Mouse (Mus musculus) regulatory T cell (primary cell): ENCODE results near the gene Grik4.

ENCODE experiments used
- in situ Hi-C: fragments of 300-600 bp; cut with MboI, MseI; formaldehyde crosslinking; loops from one replicate; pipeline ENCODE4 v1.15.1; 2025; ENCODE audit warnings: high pct_unique_total_duplicates

Grik4 gene

DNA sequence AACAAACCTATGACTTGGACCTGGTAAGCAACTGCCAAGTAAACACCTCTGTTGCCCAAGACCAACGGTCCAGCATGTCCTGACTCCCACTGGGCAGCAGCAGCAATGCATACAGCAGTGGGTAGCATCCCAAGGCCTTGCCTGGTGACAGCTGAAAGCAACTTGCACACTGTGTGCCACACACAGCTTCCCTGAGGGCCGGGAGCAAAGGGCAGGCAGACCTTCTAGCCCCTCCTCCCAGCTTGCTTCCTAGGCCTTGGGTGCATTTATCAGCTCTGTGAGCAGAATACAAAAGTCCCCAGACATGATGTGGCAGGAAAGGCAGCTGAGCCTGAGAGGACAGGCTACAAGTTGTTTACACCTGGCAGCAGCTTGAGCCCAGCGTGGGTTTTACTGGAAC lies 37.3 kb downstream of the Grik4 start:
- in situ Hi-C loops: no loop called here

DNA sequence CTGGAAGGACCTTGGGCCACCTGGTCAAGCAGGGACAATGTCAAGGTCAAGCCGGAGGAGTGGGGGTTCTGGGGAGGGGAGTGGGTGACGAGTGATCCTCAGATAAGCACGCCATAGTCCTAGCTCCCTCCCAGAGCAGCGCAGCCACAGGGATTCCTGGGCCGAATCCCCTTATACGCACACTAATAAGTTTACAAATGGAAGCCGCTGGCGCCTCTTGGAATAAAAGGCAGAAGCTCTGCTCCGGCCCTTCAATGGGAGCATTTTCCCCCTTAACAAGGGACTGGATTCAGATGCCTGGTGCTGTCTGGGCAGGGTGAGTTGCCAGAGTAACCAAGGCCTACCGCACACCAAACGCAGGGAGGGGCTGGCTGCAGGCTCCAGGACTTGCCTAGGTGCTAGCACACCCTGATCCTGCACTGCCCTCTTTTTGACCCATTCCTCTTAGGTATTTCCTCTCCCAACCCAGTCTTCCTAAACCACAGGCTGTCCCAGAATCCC lies 46.2 kb downstream of the Grik4 start:
- in situ Hi-C loops: no loop called here

GRCm38 (mm10) chr9:42897361-42898051 lies 46.8 kb downstream of the Grik4 start:
- in situ Hi-C loops: no loop called here

DNA sequence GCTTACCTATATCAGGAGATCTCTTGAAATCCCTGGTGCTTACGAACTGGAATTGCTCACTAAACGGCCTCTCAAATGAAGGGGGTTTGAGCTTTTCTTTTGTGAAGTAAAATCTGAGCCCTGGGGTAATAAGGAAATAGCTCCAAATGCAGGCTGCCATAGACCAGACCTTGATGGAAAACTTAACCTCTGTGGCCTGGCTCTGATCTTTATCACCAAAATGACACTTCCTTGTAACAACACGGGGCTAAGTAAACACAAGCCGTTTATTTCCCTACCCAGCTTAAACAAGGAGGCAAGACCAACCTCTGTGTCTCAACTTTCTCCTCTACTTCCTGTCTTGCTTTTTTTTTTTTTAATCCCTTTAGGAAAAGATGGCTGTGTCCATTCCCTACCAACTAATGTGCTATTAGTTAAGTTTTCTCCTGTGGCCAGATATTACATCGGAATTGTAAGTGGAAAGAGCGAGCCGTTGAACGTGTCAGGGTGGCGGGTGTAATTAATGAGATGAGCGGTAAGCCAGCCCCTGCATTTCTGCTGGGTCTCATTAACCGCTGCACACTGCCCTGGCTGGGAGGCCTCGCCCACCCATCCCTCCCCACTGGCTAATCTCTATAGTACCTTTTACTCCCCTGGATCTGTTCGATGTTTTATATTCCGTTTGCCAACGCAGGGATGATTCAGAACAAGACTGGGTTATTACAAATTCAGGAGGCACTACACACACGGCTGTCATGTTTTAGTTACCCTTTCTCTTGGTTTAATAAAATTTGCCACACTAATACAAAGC lies 47.7 kb downstream of the Grik4 start:
- in situ Hi-C loops: no loop called here

DNA sequence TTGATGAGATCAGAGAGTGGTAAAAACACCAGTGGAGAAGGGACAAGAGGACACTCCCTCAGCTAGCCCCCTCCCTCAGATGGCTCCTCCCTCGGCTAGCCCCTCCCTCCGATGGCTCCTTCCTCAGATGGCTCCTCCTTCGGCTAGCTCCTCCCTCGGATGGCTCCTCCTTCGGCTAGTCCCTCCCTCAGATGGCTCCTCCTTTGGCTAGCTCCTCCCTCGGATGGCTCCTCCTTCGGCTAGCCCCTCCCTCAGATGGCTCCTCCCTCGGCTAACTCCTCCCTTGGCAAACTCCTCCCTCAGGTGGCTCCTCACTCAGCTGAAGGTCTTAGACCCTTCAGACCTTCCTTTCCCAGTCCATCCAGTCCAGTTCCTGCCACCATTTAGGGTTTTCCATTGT lies 51.5 kb downstream of the Grik4 start:
- in situ Hi-C loops: no loop called here

DNA sequence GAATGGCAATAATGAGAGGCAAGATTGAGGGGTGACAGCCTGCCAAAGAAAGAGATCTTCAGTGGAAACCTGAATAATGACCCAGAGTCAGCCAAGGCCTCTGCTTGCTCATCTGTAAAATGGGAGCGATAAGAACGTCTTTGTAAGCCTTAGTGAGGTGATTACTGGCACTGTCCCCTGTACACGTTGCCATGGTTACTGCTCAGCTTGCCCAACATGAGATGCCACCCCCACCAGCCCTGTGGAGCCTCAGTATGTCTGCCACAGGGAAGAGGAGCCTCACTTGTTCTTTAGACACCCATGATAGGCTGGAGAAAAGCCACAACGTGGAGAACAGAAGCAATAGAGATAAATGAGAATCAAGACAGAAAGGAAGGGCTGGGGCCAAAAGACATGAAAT lies 56.4 kb downstream of the Grik4 start:
- in situ Hi-C loops: no loop called here

GRCm38 (mm10) chr9:42886112-42886766 lies 58.1 kb downstream of the Grik4 start:
- in situ Hi-C loops: no loop called here

DNA sequence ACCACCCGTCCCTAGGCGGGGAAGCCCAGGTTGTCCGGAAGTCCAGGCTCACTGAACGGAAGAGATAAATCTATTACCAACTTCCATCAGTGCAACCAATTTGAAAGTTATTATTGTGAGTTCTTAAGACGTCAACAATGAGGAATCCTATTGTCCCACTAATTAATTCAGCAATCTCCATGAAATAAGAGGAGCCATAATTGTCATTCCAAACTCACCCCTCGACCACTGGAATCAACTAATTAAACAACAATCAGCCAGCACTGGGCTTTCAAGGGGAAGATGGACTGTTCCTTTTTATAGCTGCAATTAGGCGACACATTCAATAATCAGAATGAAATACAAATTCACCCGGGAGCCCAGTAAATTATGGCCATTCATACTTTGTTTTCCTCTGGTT lies 58.7 kb downstream of the Grik4 start:
- in situ Hi-C loops: no loop called here

- in situ Hi-C loops: no loop called here
Measured at GRCm38 (mm10) chr9:42885123-42885522, 59.2 kb downstream of the Grik4 start.

GRCm38 (mm10) chr9:42883006-42883759 lies 61.1 kb downstream of the Grik4 start:
- in situ Hi-C loops: no loop called here

GRCm38 (mm10) chr9:42882313-42882712 lies 62.0 kb downstream of the Grik4 start:
- in situ Hi-C loops: no loop called here

- in situ Hi-C loops: no loop called here
Measured at GRCm38 (mm10) chr9:42881040-42881439, 63.3 kb downstream of the Grik4 start.

DNA sequence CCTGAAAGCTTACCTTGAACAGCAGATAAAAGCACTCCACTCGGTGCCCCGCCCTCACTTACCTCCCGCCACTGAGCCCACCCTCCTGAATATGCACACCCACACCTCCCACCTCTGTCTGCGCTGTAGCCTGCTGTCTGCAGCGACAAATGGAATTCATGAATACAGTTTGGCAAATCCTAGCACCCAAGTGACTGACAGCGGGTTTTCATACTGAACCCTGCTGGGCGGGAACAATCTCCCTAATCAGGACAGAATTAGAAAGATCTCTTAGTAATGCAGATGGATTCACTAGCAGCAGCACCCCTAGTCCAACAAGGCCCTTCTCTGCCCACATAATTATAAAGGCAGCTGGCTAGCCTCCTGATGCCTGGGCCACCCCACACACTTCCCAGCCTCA lies 65.9 kb downstream of the Grik4 start:
- in situ Hi-C loops: no loop called here

DNA sequence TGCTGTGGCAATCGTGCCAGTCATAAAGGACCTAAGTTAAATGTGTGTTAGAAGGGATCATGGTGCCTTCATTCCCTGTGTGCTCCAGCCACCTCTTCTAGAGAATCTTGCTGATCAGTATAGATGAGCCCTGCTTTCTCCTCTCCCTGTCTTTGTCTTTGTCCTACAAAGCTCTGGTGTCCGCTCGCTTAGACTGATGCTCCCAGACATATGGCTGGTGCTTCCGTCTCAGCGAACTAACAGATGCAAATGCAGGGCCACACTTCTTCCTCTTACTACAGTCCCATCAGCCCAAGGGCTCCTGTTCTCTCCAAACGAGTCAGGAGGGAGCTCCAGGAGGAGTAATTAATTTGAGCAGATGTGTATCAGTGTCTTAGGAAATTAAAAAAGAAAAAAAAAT lies 71.4 kb downstream of the Grik4 start:
- in situ Hi-C loops: no loop called here

DNA sequence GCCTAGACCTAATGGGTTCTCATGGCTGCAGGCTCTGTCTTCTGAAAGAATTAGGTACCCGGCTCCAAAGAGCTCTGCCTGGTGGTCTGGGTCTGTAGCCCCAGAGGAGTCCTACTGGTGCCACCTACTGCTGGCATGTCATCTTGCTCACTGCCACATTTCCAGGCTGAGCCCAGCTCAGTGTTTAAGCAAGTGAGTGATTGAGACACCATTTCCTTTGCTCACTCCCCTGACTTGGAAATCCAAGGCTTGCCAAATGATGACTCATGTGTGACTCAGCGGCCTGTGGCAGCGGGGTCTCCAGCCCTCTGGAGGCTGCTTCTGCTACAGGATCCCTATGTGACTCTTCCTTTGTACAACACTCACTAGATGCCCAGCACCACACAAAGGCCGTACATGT lies 72.6 kb downstream of the Grik4 start:
- in situ Hi-C loops: no loop called here

GRCm38 (mm10) chr9:42870257-42870656 lies 74.0 kb downstream of the Grik4 start:
- in situ Hi-C loops: no loop called here

DNA sequence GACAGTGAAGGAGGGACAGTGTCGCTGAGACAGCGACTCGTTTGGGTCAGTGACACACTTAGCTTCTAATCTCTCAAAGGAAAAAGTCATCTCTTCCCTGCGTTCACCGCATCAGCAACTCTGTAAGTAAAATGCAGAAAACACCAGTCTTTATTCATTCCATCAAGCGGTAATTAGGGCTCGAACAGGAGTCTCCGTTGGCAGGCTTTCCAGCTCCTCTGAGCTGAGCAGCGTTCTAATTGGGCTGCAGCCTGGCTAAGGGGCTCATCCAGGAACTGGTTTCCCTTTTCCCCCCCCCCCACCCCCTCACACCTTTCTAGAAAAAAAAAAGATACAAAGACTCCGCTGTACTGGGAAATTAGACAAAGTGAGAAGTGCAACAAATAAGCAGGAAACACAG lies 75.8 kb downstream of the Grik4 start:
- in situ Hi-C loops: no loop called here

GRCm38 (mm10) chr9:42866650-42867049 lies 77.6 kb downstream of the Grik4 start:
- in situ Hi-C loops: no loop called here

DNA sequence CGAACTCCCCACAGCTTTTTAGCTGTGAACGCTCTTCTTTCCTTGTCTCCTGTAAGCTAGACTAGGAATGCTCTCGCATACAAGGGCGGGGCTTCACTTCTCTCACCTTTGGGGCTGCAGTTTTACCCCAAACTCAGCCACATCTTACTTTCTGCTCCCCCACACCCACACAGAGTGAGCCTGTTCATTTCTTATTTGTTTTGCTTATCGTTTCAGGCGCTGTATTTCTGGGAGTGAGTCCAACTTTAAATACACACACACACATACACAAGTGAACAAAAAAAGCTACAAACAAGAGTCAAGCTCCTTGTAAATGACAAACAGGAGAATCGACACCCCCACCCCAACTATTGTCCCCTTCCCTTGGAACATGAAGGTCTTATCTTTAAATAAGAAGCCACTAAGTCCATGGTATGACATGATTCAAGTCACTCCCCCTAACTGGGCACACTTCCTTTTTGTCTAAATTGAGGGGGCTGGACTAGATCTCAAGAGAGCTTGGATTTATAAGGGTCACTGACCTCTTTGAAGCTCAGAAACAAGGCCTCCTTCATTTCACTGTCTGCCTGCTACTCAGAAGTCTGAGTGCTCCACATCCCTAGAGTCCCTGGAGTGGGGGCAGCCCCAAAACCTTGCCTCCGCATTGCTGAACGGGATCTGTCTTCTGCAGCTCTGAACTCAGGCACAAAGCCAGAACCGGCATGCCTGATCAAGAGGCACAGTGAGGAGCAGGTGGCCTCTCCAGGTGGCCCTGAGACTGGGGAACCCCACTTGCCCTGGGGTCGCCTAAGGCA lies 79.1 kb downstream of the Grik4 start:
- in situ Hi-C loops: no loop called here

DNA sequence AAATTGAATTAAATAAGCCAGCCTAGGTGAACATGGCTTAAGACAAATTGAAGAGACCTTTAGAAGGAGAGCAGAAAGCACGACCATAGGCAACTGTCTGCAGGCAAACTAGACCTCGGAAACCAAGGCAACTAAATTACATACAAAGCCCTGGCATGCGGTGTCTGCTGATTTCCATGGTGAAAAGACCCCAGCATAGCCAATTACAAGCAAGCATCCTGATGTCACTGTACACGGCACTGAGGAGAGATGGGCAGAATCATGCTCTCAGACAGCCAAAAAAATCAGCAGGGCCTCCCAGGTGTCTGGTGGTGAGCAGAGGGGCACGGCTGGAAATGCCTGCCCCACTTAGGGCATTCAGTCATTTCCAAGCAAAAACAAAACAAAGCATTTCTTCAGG lies 80.9 kb downstream of the Grik4 start:
- in situ Hi-C loops: no loop called here

DNA sequence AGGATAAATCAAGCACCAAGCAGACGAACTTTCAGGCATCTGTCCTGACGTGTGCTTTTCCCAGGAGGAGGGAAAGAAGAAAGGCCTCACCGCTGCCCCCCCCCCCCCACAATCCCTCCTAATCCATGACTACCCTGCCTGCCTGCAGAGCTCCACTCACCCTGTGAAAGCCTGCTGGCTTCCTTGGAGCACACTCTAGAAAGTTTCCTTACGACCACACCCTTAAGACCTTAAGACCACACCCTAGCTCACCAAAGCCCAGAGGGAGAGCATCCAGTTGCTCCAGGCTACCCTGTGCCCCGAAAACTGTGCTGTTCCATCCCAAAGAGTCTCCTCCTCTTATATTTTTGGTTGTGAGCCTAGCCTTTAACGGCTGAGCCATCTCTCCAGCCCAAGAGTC lies 82.6 kb downstream of the Grik4 start:
- in situ Hi-C loops: no loop called here
